23 mouse cellular contexts compared by ENCODE assay signal in the genomic region with DNA sequence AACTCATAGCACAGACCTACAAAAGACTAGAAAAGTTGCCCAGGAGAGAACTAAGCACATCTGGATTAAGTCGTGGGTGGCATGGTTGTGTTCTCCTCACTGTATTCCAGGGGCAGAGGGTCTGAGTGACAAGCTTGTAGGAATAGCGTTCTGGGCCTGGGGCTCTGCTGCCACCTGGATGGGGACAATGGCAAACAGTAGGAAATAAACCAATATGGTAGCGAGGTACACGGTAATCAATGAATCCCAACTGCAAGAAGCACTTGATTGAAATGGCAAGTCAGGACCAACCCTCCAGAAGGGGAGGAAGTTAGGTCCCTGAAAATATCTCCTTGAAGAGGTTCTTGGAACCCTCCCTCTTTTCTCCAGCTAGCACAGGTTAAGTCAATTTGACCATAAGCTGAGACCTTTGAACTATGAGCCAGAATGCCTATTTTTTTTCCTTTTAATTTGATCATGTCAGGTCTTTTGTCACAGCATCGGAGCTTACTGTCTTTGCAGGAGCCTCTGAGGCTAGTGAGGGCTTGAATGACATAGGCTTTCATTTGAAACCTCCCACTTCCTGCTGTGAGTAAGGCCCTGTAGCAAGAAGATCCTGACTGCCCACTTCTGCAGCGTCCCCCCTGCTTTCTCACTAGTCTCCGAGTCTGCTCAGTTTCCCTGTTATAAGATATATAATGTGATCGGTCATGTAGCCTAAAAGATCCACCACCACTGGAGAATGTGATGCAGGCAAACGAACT.
DNase-seq lines count a peak whose midpoint lies in the region; TF ChIP-seq lines count a peak whose summit lies in the region.
"Had no signal": no experiment of that assay in that cellular context is flagged by ENCODE, and none has a peak within 500 bp of the region (broad histone marks: within the 10 kb centered on the region; RNA-seq: fewer than 3 reads in every experiment).

No protein-coding gene starts in this region.

- intact Hi-C loops in heart, postnatal 10 days (cut with DNase I), result no loop called here

- no peaks in the 10 kb centered on the region for H3K27me3 ChIP-seq in thymus, adult 2 months (ENCODE audit: control insufficient read depth, insufficient read depth, low read length)
- H3K27me3 ChIP-seq: embryonic facial prominence, embryonic 12.5 days; limb, embryonic 15.5 days; liver, embryonic 13.5 days; megakaryocyte, embryonic 14.5 days; midbrain, embryonic 15.5 days had no signal

- H3K4me3 ChIP-seq in thymus, adult 2 months (ENCODE audit: control insufficient read depth, insufficient read depth, low read length), result no peak overlapping the region
- H3K4me3 ChIP-seq: embryonic facial prominence, embryonic 12.5 days; gastrocnemius, adult 2 months; limb, embryonic 15.5 days; liver, embryonic 13.5 days; megakaryocyte, embryonic 14.5 days; midbrain, embryonic 15.5 days had no signal

- no peaks in the 10 kb centered on the region for H3K4me1 ChIP-seq in thymus, adult 2 months (replicated peaks; ENCODE audit: control insufficient read depth, insufficient read depth, low read length)
- H3K4me1 ChIP-seq: embryonic facial prominence, embryonic 12.5 days; liver, embryonic 13.5 days; megakaryocyte, embryonic 14.5 days had no signal

- H3K27ac ChIP-seq in thymus, adult 2 months (ENCODE audit: control insufficient read depth, insufficient read depth, low read length), result no peak overlapping the region
- H3K27ac ChIP-seq: embryonic facial prominence, embryonic 12.5 days; gastrocnemius, adult 2 months; kidney, postnatal 0 days; liver, embryonic 13.5 days; midbrain, embryonic 15.5 days had no signal

- DNase-seq in heart, adult 11 months, result peak; percentile 56
- no peak for DNase-seq in heart, postnatal 10 days
- peak; percentile 2 for DNase-seq in thymus, adult 2 months
- no peak for DNase-seq in thymus, postnatal 0 days (ENCODE audit: low spot score)
- DNase-seq in MN1 (ENCODE audit: low spot score), result peak; percentile 79
- peak; percentile 34 for DNase-seq in thymus, postnatal 4 days
- DNase-seq in gastrocnemius, postnatal 10 days, result no peak
- DNase-seq: adrenal gland, adult 2 months; cerebellum, adult 8-10 months; cerebellum, postnatal 25 days; gastrocnemius, adult 2 months; kidney, adult 2 months; kidney, postnatal 4 days; liver, embryonic 13.5 days; lung, adult 18-20 months; lung, postnatal 4 days; right cerebral cortex, adult 18-20 months; spleen, adult 18-20 months had no signal

- no peaks in the 10 kb centered on the region for H3K36me3 ChIP-seq in thymus, adult 2 months (ENCODE audit: control insufficient read depth, insufficient read depth, low read length)
- H3K36me3 ChIP-seq: embryonic facial prominence, embryonic 12.5 days; limb, embryonic 15.5 days; liver, embryonic 13.5 days; midbrain, embryonic 15.5 days had no signal

- TF ChIP-seq POLR2A in thymus, adult 2 months (IDR thresholded peaks at IDR 0.05; ENCODE audit: control insufficient read depth, extremely low read depth, insufficient read depth, low read length, poor library complexity), result no peak

- no peak for TF ChIP-seq CTCF in thymus, adult 2 months (IDR thresholded peaks at IDR 0.05; ENCODE audit: borderline replicate concordance, control insufficient read depth, extremely low read depth, insufficient read depth, low read length, poor library complexity)

- WGBS in thymus, adult 2 months, result 73% methylated on average over 9 of the region's 9 CpGs

Comparison
In these comparisons a context has a peak if more than half of its experiments do, and no peak if none do; other contexts are left out.
1. DNase-seq: peak in heart, adult 11 months (single experiment), thymus, adult 2 months (single experiment), MN1 (single experiment) and thymus, postnatal 4 days (single experiment); none in heart, postnatal 10 days (0 of 2), thymus, postnatal 0 days (single experiment) and gastrocnemius, postnatal 10 days (single experiment).